Mouse (Mus musculus) intestine, postnatal 0 days (tissue): ENCODE results near the gene Sptbn1. TPM values are rescaled to one million over a fixed set of nuclear protein-coding genes. Genes with fewer than 3 reads are reported as not detected.
A peak's percentile ranks its signal among the peaks of the same experiment; 100 is the strongest.

ENCODE experiments used
- ATAC-seq: fragments of 200-750 bp; cut with Nextera tagmentation; 2 replicates; pipeline ENCODE4 v1.8.0; 2017; ENCODE audit warnings: mild to moderate bottlenecking, moderate TSS enrichment, moderate library complexity
- H3K27ac ChIP-seq: fragments of 300-500 bp; sonication (generic); 2 replicates; pipeline ENCODE4 v1.5.1; 2014; ENCODE audit warnings: mild to moderate bottlenecking, low read depth, low read length, moderate library complexity
- H3K27me3 ChIP-seq: fragments of 300-500 bp; sonication (generic); replicated peaks from 2 replicates; pipeline ENCODE4 v1.6.1; 2014; ENCODE audit warnings: low read length, mixed read lengths; ENCODE audit not compliant: control insufficient read depth, insufficient read depth
- H3K36me3 ChIP-seq: fragments of 300-500 bp; sonication (generic); 2 replicates; pipeline ENCODE4 v1.6.1; 2014; ENCODE audit warnings: mild to moderate bottlenecking, moderate library complexity; ENCODE audit not compliant: control insufficient read depth, insufficient read depth
- H3K4me1 ChIP-seq: fragments of 300-500 bp; sonication (generic); replicated peaks from 2 replicates; pipeline ENCODE4 v1.6.1; 2014; ENCODE audit warnings: antibody characterized with exemption, low read length, mixed read lengths; ENCODE audit not compliant: control insufficient read depth, insufficient read depth
- H3K4me2 ChIP-seq: fragments of 300-500 bp; sonication (generic); replicated peaks from 2 replicates; pipeline ENCODE4 v1.6.1; 2014; ENCODE audit warnings: low read depth, mild to moderate bottlenecking, moderate library complexity
- H3K4me3 ChIP-seq: fragments of 300-500 bp; sonication (generic); 2 replicates; pipeline ENCODE4 v1.5.1; 2014; ENCODE audit warnings: low read depth, low read length
- H3K9ac ChIP-seq: fragments of 300-500 bp; sonication (generic); 2 replicates; pipeline ENCODE4 v1.6.1; 2014; ENCODE audit warnings: mild to moderate bottlenecking, low read depth, low read length
- H3K9me3 ChIP-seq: fragments of 300-500 bp; sonication (generic); 2 replicates; pipeline ENCODE4 v1.6.1; 2016; ENCODE audit warnings: mixed run types; ENCODE audit not compliant: control insufficient read depth
- CTCF ChIP-seq: sonication (generic); IDR thresholded peaks from 2 replicates; pipeline ENCODE4 v1.5.1; 2016; ENCODE audit warnings: low read depth, mild to moderate bottlenecking, control low read depth, antibody characterized with exemption, moderate library complexity
- WGBS: fragments of 180-500 bp; shearing (Covaris S2); extraction: QIAGEN DNeasy Blood & Tissue Kit; methylation state at CpG from one replicate; pipeline ENCODE4 v1.1.7; 2014; 5-methylcytosine and 5-hydroxymethylcytosine counted together
- polyA plus RNA-seq: library from polyadenylated mRNA; unstranded; fragments of >200 nt; fragmentation: Nextera tagmentation; extraction: Ambion mirVana; gene quantifications from 2 replicates; pipeline ENCODE4 v1.2.1, GENCODE M21; 2015

Gene Sptbn1
- polyA plus RNA-seq, 1 experiment from 2014 or later: 73.5 TPM

GRCm38 (mm10) chr11:30224599-30224998, 43.4 kb downstream of the Sptbn1 start:
- H3K4me1 ChIP-seq: no peaks in the 10 kb centered on the region
- H3K4me3 ChIP-seq: no peak overlapping the region
- no peak for TF ChIP-seq CTCF
- no peak overlapping the region for H3K9ac ChIP-seq
- ATAC-seq: no peak
- H3K27ac ChIP-seq: no peak overlapping the region
- H3K36me3 ChIP-seq: no peaks in the 10 kb centered on the region
- H3K4me2 ChIP-seq: no peak overlapping the region
- no peaks in the 10 kb centered on the region for H3K9me3 ChIP-seq
- H3K27me3 ChIP-seq: no peaks in the 10 kb centered on the region

GRCm38 (mm10) chr11:30222636-30223035, 45.3 kb downstream of the Sptbn1 start:
- WGBS: 26% methylated on average over 2 of the region's 2 CpGs

GRCm38 (mm10) chr11:30221043-30221442, 46.9 kb downstream of the Sptbn1 start:
- whole genome bisulfite sequencing: 83% methylated on average over 5 of the region's 5 CpGs
- H3K27me3 ChIP-seq: no peaks in the 10 kb centered on the region
- no peak for TF ChIP-seq CTCF

More at GRCm38 (mm10) chr11:30222636-30223035, 45.3 kb downstream of the Sptbn1 start:
- Histone ChIP-seq H3K36me3 (no peaks in the 10 kb centered on the region), H3K4me2 (no peak overlapping the region), H3K9ac (no peak overlapping the region), H3K4me3 (no peak overlapping the region), H3K4me1 (no peaks in the 10 kb centered on the region), H3K9me3 (no peaks in the 10 kb centered on the region), H3K27ac (no peak overlapping the region), H3K27me3 (no peaks in the 10 kb centered on the region)
- peak; percentile 71 for ATAC-seq
- peak; percentile 77 for TF ChIP-seq CTCF

GRCm38 (mm10) chr11:30218386-30218785, 49.6 kb downstream of the Sptbn1 start:
- ATAC-seq: no peak
- H3K9me3 ChIP-seq: no peaks in the 10 kb centered on the region

More at GRCm38 (mm10) chr11:30221043-30221442, 46.9 kb downstream of the Sptbn1 start:
- no peak overlapping the region for H3K4me3 ChIP-seq
- no peaks in the 10 kb centered on the region for H3K4me1 ChIP-seq
- H3K27ac ChIP-seq: no peak overlapping the region
- ATAC-seq: no peak
- H3K9me3 ChIP-seq: no peaks in the 10 kb centered on the region
- no peaks in the 10 kb centered on the region for H3K36me3 ChIP-seq
- no peak overlapping the region for H3K4me2 ChIP-seq
- no peak overlapping the region for H3K9ac ChIP-seq

GRCm38 (mm10) chr11:30217496-30217895, 50.5 kb downstream of the Sptbn1 start:
- no peak overlapping the region for H3K4me3 ChIP-seq
- H3K27ac ChIP-seq: no peak overlapping the region
- H3K9me3 ChIP-seq: no peaks in the 10 kb centered on the region
- 63% methylated on average over 1 of the region's 1 CpGs for WGBS
- no peak overlapping the region for H3K4me2 ChIP-seq
- no peaks in the 10 kb centered on the region for H3K36me3 ChIP-seq
- H3K4me1 ChIP-seq: no peaks in the 10 kb centered on the region
- H3K27me3 ChIP-seq: no peaks in the 10 kb centered on the region
- ATAC-seq: no peak
- TF ChIP-seq CTCF: no peak
- no peak overlapping the region for H3K9ac ChIP-seq

More at GRCm38 (mm10) chr11:30218386-30218785, 49.6 kb downstream of the Sptbn1 start:
- no peak for TF ChIP-seq CTCF
- Histone ChIP-seq H3K4me1 (no peaks in the 10 kb centered on the region), H3K36me3 (no peaks in the 10 kb centered on the region), H3K27me3 (no peaks in the 10 kb centered on the region), H3K27ac (no peak overlapping the region), H3K9ac (no peak overlapping the region), H3K4me2 (no peak overlapping the region), H3K4me3 (no peak overlapping the region)
- WGBS: 95% methylated on average over 1 of the region's 1 CpGs

- Histone ChIP-seq H3K9me3 (no peaks in the 10 kb centered on the region), H3K9ac (no peak overlapping the region), H3K27ac (peak overlapping the region; percentile 57; the same call in 1 of the 2 replicates), H3K4me3 (no peak overlapping the region), H3K27me3 (no peaks in the 10 kb centered on the region), H3K36me3 (no peaks in the 10 kb centered on the region), H3K4me1 (0 out of 2 replicates have a peak, but pooled peaks cover 8% of the 10 kb centered on the region), H3K4me2 (no peak overlapping the region)
- no peak for TF ChIP-seq CTCF
- 26% methylated on average over 5 of the region's 5 CpGs for whole genome bisulfite sequencing
- peak; percentile 23; the same call in 1 of the 2 replicates for ATAC-seq
Measured at GRCm38 (mm10) chr11:30211663-30212416, 56.1 kb downstream of the Sptbn1 start.
